ENCODE assay signal across 8 mouse cellular contexts in the genomic region with DNA sequence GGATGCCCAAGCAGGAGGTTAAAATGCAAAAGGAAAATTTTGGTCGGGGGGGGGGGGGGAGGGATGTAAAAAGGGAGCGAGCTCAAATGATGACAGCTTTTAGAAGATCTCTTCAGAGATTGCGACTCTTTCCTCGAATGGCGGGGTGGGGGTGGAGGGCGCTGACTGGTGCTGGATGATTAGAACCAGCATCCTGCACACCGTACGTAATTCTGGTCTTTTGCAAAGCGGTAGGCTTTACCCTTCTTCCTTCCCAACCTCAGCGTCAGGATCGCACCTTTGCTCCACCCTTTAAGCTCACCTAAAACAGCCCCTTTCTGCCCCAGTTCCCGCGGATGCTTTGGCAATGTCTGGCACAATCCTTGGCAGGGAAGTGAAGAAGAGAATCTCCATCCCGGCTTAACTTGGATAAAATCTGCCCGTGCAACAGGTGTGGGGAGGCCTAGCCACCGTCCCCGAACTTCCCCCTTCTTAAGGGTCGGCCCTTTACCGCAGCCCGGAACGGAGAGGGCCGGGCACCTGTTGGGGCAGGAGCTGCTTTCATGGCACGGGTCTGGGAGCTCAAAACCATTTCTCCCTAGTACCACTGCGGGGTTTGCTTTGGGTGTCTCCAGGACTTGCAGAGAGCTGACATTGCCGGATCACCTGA. TPM values are rescaled to one million over a fixed set of nuclear protein-coding genes. Genes with fewer than 3 reads are reported as not detected.
DNase-seq lines count a peak whose midpoint lies in the region; ATAC-seq and TF ChIP-seq lines count a peak whose summit lies in the region.

No protein-coding gene starts in this region.

- TF ChIP-seq POLR2A in testis, adult 2 months (IDR thresholded peaks at IDR 0.05; ENCODE audit: control insufficient read depth, low read depth, low read length): no peak

- H3K9me3 ChIP-seq in intestine, embryonic 15.5 days: no peaks in the 10 kb centered on the region
- H3K9me3 ChIP-seq in neural tube, embryonic 12.5 days: no peaks in the 10 kb centered on the region

- H3K4me3 ChIP-seq in testis, adult 2 months (ENCODE audit: control insufficient read depth, low read depth, low read length): peak overlapping the region; percentile 69
- peak overlapping the region; percentile 89 for H3K4me3 ChIP-seq in intestine, embryonic 15.5 days (replicated peaks)
- H3K4me3 ChIP-seq in neural tube, embryonic 12.5 days: peak overlapping the region; percentile 88

- peak; percentile 53 for DNase-seq in cerebellum, adult 11-12 months
- DNase-seq in cerebellum, adult 11 months: no peak
- DNase-seq in testis, postnatal 14 days (ENCODE audit: low spot score): no peak
- DNase-seq in gastrocnemius, adult 8-10 months (ENCODE audit: low spot score in 2 of 2): no peak

- 3% methylated on average over 25 of the region's 25 CpGs for WGBS in intestine, embryonic 15.5 days
- WGBS in neural tube, embryonic 12.5 days: 1% methylated on average over 24 of the region's 25 CpGs

- no peak for TF ChIP-seq CTCF in testis, adult 2 months (IDR thresholded peaks at IDR 0.05; ENCODE audit: control insufficient read depth, insufficient read depth, insufficient replicate concordance, low read depth, low read length)

- peaks cover 10% of the 10 kb centered on the region for H3K27me3 ChIP-seq in testis, adult 2 months (ENCODE audit: control insufficient read depth, insufficient read depth, low read length)
- peaks cover 14% of the 10 kb centered on the region for H3K27me3 ChIP-seq in intestine, embryonic 15.5 days (replicated peaks)
- peaks cover 40% of the 10 kb centered on the region for H3K27me3 ChIP-seq in neural tube, embryonic 12.5 days (replicated peaks)

- no peak; the same call in 1 of the 2 replicates for ATAC-seq in intestine, embryonic 15.5 days
- ATAC-seq in neural tube, embryonic 12.5 days (ENCODE audit: low FRiP score, low read depth): no peak
- no peak for ATAC-seq in erythroid progenitor cell, adult 5-6 weeks (replicated peaks; ENCODE audit: low FRiP score, poor library complexity, severe bottlenecking)

- peak overlapping the region; percentile 94 for H3K4me2 ChIP-seq in intestine, embryonic 15.5 days (replicated peaks)
- H3K4me2 ChIP-seq in neural tube, embryonic 12.5 days (replicated peaks): peak overlapping the region; percentile 81

- peaks cover 29% of the 10 kb centered on the region for H3K4me1 ChIP-seq in testis, adult 2 months (ENCODE audit: control insufficient read depth, insufficient read depth, low read length)
- peaks cover 56% of the 10 kb centered on the region for H3K4me1 ChIP-seq in intestine, embryonic 15.5 days (replicated peaks)
- peaks cover 69% of the 10 kb centered on the region for H3K4me1 ChIP-seq in neural tube, embryonic 12.5 days

- H3K36me3 ChIP-seq in testis, adult 2 months (ENCODE audit: control insufficient read depth, insufficient read depth, low read length): no peaks in the 10 kb centered on the region
- H3K36me3 ChIP-seq in intestine, embryonic 15.5 days: no peaks in the 10 kb centered on the region
- no peaks in the 10 kb centered on the region; the same call in 1 of the 2 replicates for H3K36me3 ChIP-seq in neural tube, embryonic 12.5 days

- no peak overlapping the region for H3K27ac ChIP-seq in testis, adult 2 months (ENCODE audit: control insufficient read depth, insufficient read depth, low read depth, low read length)
- peak overlapping the region; percentile 83 for H3K27ac ChIP-seq in intestine, embryonic 15.5 days
- peak overlapping the region; percentile 87 for H3K27ac ChIP-seq in neural tube, embryonic 12.5 days

- H3K9ac ChIP-seq in intestine, embryonic 15.5 days: peak overlapping the region; percentile 77
- peak overlapping the region; percentile 92 for H3K9ac ChIP-seq in neural tube, embryonic 12.5 days

RNA-seq across cellular contexts. Expression of a gene that starts 3.3 kb away (rescaled TPM):
- polyA plus RNA-seq in testis, adult 2 months (2012; rRNA removed): 3.1 and 3.2 TPM in 2 replicates
- polyA plus RNA-seq in intestine, embryonic 15.5 days (2015; fragmentation: Nextera tagmentation; extraction: Ambion mirVana): 24.9 and 26.7 TPM in 2 replicates
- polyA plus RNA-seq in neural tube, embryonic 12.5 days (2016; fragmentation: Nextera tagmentation; extraction: Ambion mirVana): 108 and 127 TPM in 2 replicates
- total RNA-seq in erythroid progenitor cell, adult 5-6 weeks (2015; ENCODE audit: low replicate concordance): not detected in 2 replicates
- 0.77 TPM in 1 of 2 replicates, not detected in the other for total RNA-seq in erythroid progenitor cell, adult 5-6 weeks (2017; ENCODE audit: low replicate concordance)
- total RNA-seq in gastrocnemius, adult 8-10 months (2022): 1 to 10 TPM in 2 of 4 experiments, under 1 TPM in 2; 0.78 to 1.1 (median 1.0) TPM

RNA-seq across cellular contexts. Expression of a gene that starts 24.1 kb away (rescaled TPM):
- polyA plus RNA-seq in testis, adult 2 months (2012; rRNA removed): 15.0 and 18.8 TPM in 2 replicates
- 21.4 and 23.0 TPM in 2 replicates for polyA plus RNA-seq in intestine, embryonic 15.5 days (2015; fragmentation: Nextera tagmentation; extraction: Ambion mirVana)
- polyA plus RNA-seq in neural tube, embryonic 12.5 days (2016; fragmentation: Nextera tagmentation; extraction: Ambion mirVana): 14.5 and 16.3 TPM in 2 replicates
- 62.3 and 81.3 TPM in 2 replicates for total RNA-seq in erythroid progenitor cell, adult 5-6 weeks (2015; ENCODE audit: low replicate concordance)
- total RNA-seq in erythroid progenitor cell, adult 5-6 weeks (2017; ENCODE audit: low replicate concordance): 133 and 140 TPM in 2 replicates
- 10 to 100 TPM; 13.4 to 21.4 (median 19.1) TPM for total RNA-seq in gastrocnemius, adult 8-10 months (2022)

RNA-seq across cellular contexts. Expression of a gene that starts 28.7 kb away (rescaled TPM):
- 15.1 and 16.9 TPM in 2 replicates for polyA plus RNA-seq in testis, adult 2 months (2012; rRNA removed)
- 23.3 and 23.7 TPM in 2 replicates for polyA plus RNA-seq in intestine, embryonic 15.5 days (2015; fragmentation: Nextera tagmentation; extraction: Ambion mirVana)
- polyA plus RNA-seq in neural tube, embryonic 12.5 days (2016; fragmentation: Nextera tagmentation; extraction: Ambion mirVana): 16.4 and 23.2 TPM in 2 replicates
- total RNA-seq in erythroid progenitor cell, adult 5-6 weeks (2015; ENCODE audit: low replicate concordance): 24.5 and 26.0 TPM in 2 replicates
- 49.9 and 91.9 TPM in 2 replicates for total RNA-seq in erythroid progenitor cell, adult 5-6 weeks (2017; ENCODE audit: low replicate concordance)
- total RNA-seq in gastrocnemius, adult 8-10 months (2022): 10 to 100 TPM; 54.0 to 72.3 (median 63.4) TPM

RNA-seq across cellular contexts. Expression of a gene that starts 43.3 kb away (rescaled TPM):
- polyA plus RNA-seq in testis, adult 2 months (2012; rRNA removed): 0.32 and 0.46 TPM in 2 replicates
- polyA plus RNA-seq in intestine, embryonic 15.5 days (2015; fragmentation: Nextera tagmentation; extraction: Ambion mirVana): 0.97 and 1.1 TPM in 2 replicates
- 7.8 and 9.7 TPM in 2 replicates for polyA plus RNA-seq in neural tube, embryonic 12.5 days (2016; fragmentation: Nextera tagmentation; extraction: Ambion mirVana)
- 0.36 TPM in 1 of 2 replicates, not detected in the other for total RNA-seq in erythroid progenitor cell, adult 5-6 weeks (2015; ENCODE audit: low replicate concordance)
- total RNA-seq in erythroid progenitor cell, adult 5-6 weeks (2017; ENCODE audit: low replicate concordance): not detected in 2 replicates
- 1 to 10 TPM; 1.0 to 2.3 (median 1.1) TPM for total RNA-seq in gastrocnemius, adult 8-10 months (2022)
